Mouse (Mus musculus): ENCODE measurements around the gene Mcm9. TPM values are rescaled to one million over a fixed set of nuclear protein-coding genes. Genes with fewer than 3 reads are reported as not detected.

Mcm9 gene
- polyA plus RNA-seq, 2 experiments: 8.8 to 12.0 TPM

DNA sequence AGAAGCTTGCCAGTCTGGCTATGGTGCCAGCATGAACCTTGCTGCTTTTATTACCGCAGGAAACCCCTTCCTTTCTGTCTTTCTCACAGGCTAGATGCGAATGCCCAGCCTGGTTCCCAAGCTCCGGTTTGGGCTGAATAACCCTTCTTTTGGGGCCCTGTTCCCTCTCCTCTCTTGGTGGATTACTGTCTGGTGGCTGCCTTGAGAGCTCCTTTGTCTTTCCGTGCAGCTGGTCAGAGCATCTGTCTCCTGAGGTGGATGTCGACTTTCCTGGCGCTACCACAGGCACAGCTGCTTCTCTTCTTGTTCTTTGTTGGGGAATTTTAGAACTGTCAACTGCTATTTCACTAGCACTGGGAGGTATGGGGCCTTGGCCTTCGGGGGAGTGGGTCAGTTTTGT lies 92.6 kb downstream of the Mcm9 start:
- WGBS: 73% methylated on average over 7 of the region's 7 CpGs
- no peak for TF ChIP-seq POLR2A (IDR thresholded peaks at IDR 0.05; ENCODE audit: borderline replicate concordance, extremely low read depth, insufficient read depth, insufficient read length)
- Histone ChIP-seq H3K36me3 (ENCODE audit: control insufficient read depth, insufficient read depth, low read length) (peaks cover 17% of the 10 kb centered on the region), H3K27me3 (ENCODE audit: control insufficient read depth, insufficient read depth, low read length) (no peaks in the 10 kb centered on the region), H3K9me3 (ENCODE audit: control insufficient read depth, low read length) (no peaks in the 10 kb centered on the region), H3K4me3 (replicated peaks; ENCODE audit: low read length) (no peak overlapping the region), H3K4me2 (replicated peaks; ENCODE audit: low read depth, low read length, severe bottlenecking) (no peak overlapping the region), H3K9ac (ENCODE audit: low read depth, low read length, severe bottlenecking) (no peak overlapping the region), H3K27ac (replicated peaks; ENCODE audit: low read depth, low read length) (no peak overlapping the region), H3K4me1 (ENCODE audit: control insufficient read depth, insufficient read depth, low read length) (no peaks in the 10 kb centered on the region)
- DNase-seq (ENCODE audit: low spot score) (peak; percentile 35), ATAC-seq (ENCODE audit: low FRiP score, low read depth) (no peak; the same call in 1 of the 2 replicates)

DNA sequence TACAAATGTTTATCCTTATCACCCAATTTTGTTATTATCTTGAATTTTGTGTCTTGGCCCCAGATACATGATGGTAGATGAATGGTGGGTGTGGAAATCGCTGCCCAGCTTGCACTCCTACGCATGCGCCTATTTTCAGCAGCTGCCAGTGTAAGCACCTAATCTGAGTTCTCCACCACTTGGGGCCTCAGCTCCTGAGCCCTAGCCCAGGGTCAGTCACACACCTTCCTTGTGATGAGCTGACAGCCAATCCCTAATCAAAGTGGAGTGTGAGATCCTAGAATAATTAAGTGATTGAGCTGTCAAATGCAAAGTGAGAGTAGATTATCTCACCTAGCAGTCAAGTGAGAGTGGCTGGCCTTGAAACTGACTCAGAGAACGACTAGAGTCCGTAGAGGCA lies 97.9 kb downstream of the Mcm9 start:
- no peak overlapping the region for H3K4me3 ChIP-seq (replicated peaks; ENCODE audit: low read length)
- H3K4me1 ChIP-seq (ENCODE audit: control insufficient read depth, insufficient read depth, low read length): no peaks in the 10 kb centered on the region
- H3K4me2 ChIP-seq (replicated peaks; ENCODE audit: low read depth, low read length, severe bottlenecking): no peak overlapping the region
- H3K36me3 ChIP-seq (ENCODE audit: control insufficient read depth, insufficient read depth, low read length): no peaks in the 10 kb centered on the region
- H3K9ac ChIP-seq (ENCODE audit: low read depth, low read length, severe bottlenecking): no peak overlapping the region
- DNase-seq (ENCODE audit: low spot score): no peak
- TF ChIP-seq POLR2A (IDR thresholded peaks at IDR 0.05; ENCODE audit: borderline replicate concordance, extremely low read depth, insufficient read depth, insufficient read length): no peak
- no peak overlapping the region for H3K27ac ChIP-seq (replicated peaks; ENCODE audit: low read depth, low read length)
- WGBS: 74% methylated on average over 5 of the region's 5 CpGs
- no peak for ATAC-seq (ENCODE audit: low FRiP score, low read depth)
- no peaks in the 10 kb centered on the region for H3K9me3 ChIP-seq (ENCODE audit: control insufficient read depth, low read length)
- H3K27me3 ChIP-seq (ENCODE audit: control insufficient read depth, insufficient read depth, low read length): no peaks in the 10 kb centered on the region

GRCm38 (mm10) chr10:53527838-53528773 lies 102.1 kb downstream of the Mcm9 start:
- TF ChIP-seq POLR2A (IDR thresholded peaks at IDR 0.05; ENCODE audit: borderline replicate concordance, extremely low read depth, insufficient read depth, insufficient read length): no peak
- Histone ChIP-seq H3K4me1 (ENCODE audit: control insufficient read depth, insufficient read depth, low read length) (no peaks in the 10 kb centered on the region), H3K9ac (ENCODE audit: low read depth, low read length, severe bottlenecking) (no peak overlapping the region), H3K27me3 (ENCODE audit: control insufficient read depth, insufficient read depth, low read length) (no peaks in the 10 kb centered on the region), H3K36me3 (ENCODE audit: control insufficient read depth, insufficient read depth, low read length) (no peaks in the 10 kb centered on the region), H3K4me3 (replicated peaks; ENCODE audit: low read length) (no peak overlapping the region), H3K27ac (replicated peaks; ENCODE audit: low read depth, low read length) (no peak overlapping the region), H3K4me2 (replicated peaks; ENCODE audit: low read depth, low read length, severe bottlenecking) (no peak overlapping the region), H3K9me3 (ENCODE audit: control insufficient read depth, low read length) (no peaks in the 10 kb centered on the region)
- WGBS: 34% methylated on average over 6 of the region's 6 CpGs
- peak; percentile 78 for DNase-seq (ENCODE audit: low spot score)
- ATAC-seq (ENCODE audit: low FRiP score, low read depth): peak; percentile 78; the same call in 1 of the 2 replicates

GRCm38 (mm10) chr10:53527344-53527743 lies 102.9 kb downstream of the Mcm9 start:
- Histone ChIP-seq H3K36me3 (ENCODE audit: control insufficient read depth, insufficient read depth, low read length) (no peaks in the 10 kb centered on the region), H3K9ac (ENCODE audit: low read depth, low read length, severe bottlenecking) (no peak overlapping the region), H3K4me1 (ENCODE audit: control insufficient read depth, insufficient read depth, low read length) (no peaks in the 10 kb centered on the region), H3K4me3 (replicated peaks; ENCODE audit: low read length) (no peak overlapping the region), H3K9me3 (ENCODE audit: control insufficient read depth, low read length) (no peaks in the 10 kb centered on the region), H3K27me3 (ENCODE audit: control insufficient read depth, insufficient read depth, low read length) (no peaks in the 10 kb centered on the region), H3K4me2 (replicated peaks; ENCODE audit: low read depth, low read length, severe bottlenecking) (no peak overlapping the region), H3K27ac (replicated peaks; ENCODE audit: low read depth, low read length) (no peak overlapping the region)
- DNase-seq (ENCODE audit: low spot score) (no peak), ATAC-seq (ENCODE audit: low FRiP score, low read depth) (no peak)
- WGBS: 87% methylated on average over 3 of the region's 3 CpGs
- TF ChIP-seq POLR2A (IDR thresholded peaks at IDR 0.05; ENCODE audit: borderline replicate concordance, extremely low read depth, insufficient read depth, insufficient read length): no peak

DNA sequence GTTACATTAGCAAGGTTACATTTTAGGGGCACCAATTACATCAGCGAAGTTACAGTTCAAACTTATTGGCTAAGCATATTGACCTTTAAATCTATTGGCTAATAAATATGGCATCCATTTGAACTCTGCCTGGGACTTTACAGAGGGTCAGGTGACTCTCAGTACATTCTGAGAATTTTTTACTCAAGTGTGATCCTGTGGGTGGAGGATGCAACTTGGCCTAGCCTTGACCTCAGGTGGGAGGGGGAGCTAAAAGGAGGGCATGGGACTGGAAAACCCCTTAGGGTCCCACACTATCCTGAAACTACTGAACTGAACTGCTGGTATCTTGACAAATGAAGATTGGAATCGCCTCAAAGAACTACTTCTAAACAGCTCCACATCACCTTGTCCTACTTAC lies 103.9 kb downstream of the Mcm9 start:
- H3K4me3 ChIP-seq (replicated peaks; ENCODE audit: low read length): no peak overlapping the region
- no peaks in the 10 kb centered on the region for H3K9me3 ChIP-seq (ENCODE audit: control insufficient read depth, low read length)
- no peaks in the 10 kb centered on the region for H3K36me3 ChIP-seq (ENCODE audit: control insufficient read depth, insufficient read depth, low read length)
- H3K4me2 ChIP-seq (replicated peaks; ENCODE audit: low read depth, low read length, severe bottlenecking): no peak overlapping the region
- H3K4me1 ChIP-seq (ENCODE audit: control insufficient read depth, insufficient read depth, low read length): no peaks in the 10 kb centered on the region
- ATAC-seq (ENCODE audit: low FRiP score, low read depth): no peak
- 88% methylated on average over 2 of the region's 2 CpGs for WGBS
- DNase-seq (ENCODE audit: low spot score): no peak
- no peaks in the 10 kb centered on the region for H3K27me3 ChIP-seq (ENCODE audit: control insufficient read depth, insufficient read depth, low read length)
- H3K9ac ChIP-seq (ENCODE audit: low read depth, low read length, severe bottlenecking): no peak overlapping the region
- H3K27ac ChIP-seq (replicated peaks; ENCODE audit: low read depth, low read length): no peak overlapping the region
- no peak for TF ChIP-seq POLR2A (IDR thresholded peaks at IDR 0.05; ENCODE audit: borderline replicate concordance, extremely low read depth, insufficient read depth, insufficient read length)

Measured in limb, embryonic 14.5 days (tissue).